Mouse (Mus musculus): ENCODE measurements around the gene Usp6nl. TPM values are rescaled to one million over a fixed set of nuclear protein-coding genes. Genes with fewer than 3 reads are reported as not detected.

The Usp6nl gene
- polyA plus RNA-seq, 1 experiment from 2014 or later, result 10.9 TPM

- H3K36me3 ChIP-seq, result no peaks in the 10 kb centered on the region
- no peak overlapping the region for H3K4me3 ChIP-seq
- H3K9ac ChIP-seq, result no peak overlapping the region
- peaks cover 29% of the 10 kb centered on the region for H3K4me1 ChIP-seq
- H3K4me2 ChIP-seq, result no peak overlapping the region
- no peaks in the 10 kb centered on the region for H3K9me3 ChIP-seq
- no peak overlapping the region for H3K27ac ChIP-seq
- no peak for ATAC-seq (ENCODE audit: insufficient number of reproducible peaks, insufficient read depth, low FRiP score, low TSS enrichment, low read depth)
- 81% methylated on average over 8 of the region's 8 CpGs for WGBS
- no peaks in the 10 kb centered on the region for H3K27me3 ChIP-seq
These were observed 57.3 kb downstream of the Usp6nl start for GRCm38 (mm10) chr2:6379731-6380212.

GRCm38 (mm10) chr2:6380401-6380800 lies 57.9 kb downstream of the Usp6nl start:
- Histone ChIP-seq H3K9me3 (no peaks in the 10 kb centered on the region), H3K4me3 (no peak overlapping the region), H3K9ac (no peak overlapping the region), H3K27me3 (no peaks in the 10 kb centered on the region), H3K27ac (no peak overlapping the region), H3K4me2 (no peak overlapping the region), H3K36me3 (no peaks in the 10 kb centered on the region), H3K4me1 (peaks cover 29% of the 10 kb centered on the region)
- ATAC-seq (ENCODE audit: insufficient number of reproducible peaks, insufficient read depth, low FRiP score, low TSS enrichment, low read depth), result no peak
- 80% methylated on average over 9 of the region's 9 CpGs for WGBS

GRCm38 (mm10) chr2:6384407-6385146 lies 62.1 kb downstream of the Usp6nl start:
- no peaks in the 10 kb centered on the region for H3K27me3 ChIP-seq
- no peak overlapping the region for H3K9ac ChIP-seq
- no peaks in the 10 kb centered on the region for H3K9me3 ChIP-seq
- H3K27ac ChIP-seq, result no peak overlapping the region
- no peak overlapping the region for H3K4me2 ChIP-seq
- no peak for ATAC-seq (ENCODE audit: insufficient number of reproducible peaks, insufficient read depth, low FRiP score, low TSS enrichment, low read depth)
- no peaks in the 10 kb centered on the region for H3K36me3 ChIP-seq
- H3K4me3 ChIP-seq, result no peak overlapping the region
- H3K4me1 ChIP-seq, result peaks cover 11% of the 10 kb centered on the region
- 87% methylated on average over 14 of the region's 14 CpGs for WGBS

- H3K9me3 ChIP-seq, result no peaks in the 10 kb centered on the region
- no peak overlapping the region for H3K27ac ChIP-seq
- WGBS, result 87% methylated on average over 3 of the region's 3 CpGs
- H3K4me3 ChIP-seq, result no peak overlapping the region
- H3K36me3 ChIP-seq, result 0 out of 2 replicates have a peak, but pooled peaks cover 8% of the 10 kb centered on the region
- H3K4me2 ChIP-seq, result no peak overlapping the region
- no peak overlapping the region for H3K9ac ChIP-seq
- no peaks in the 10 kb centered on the region for H3K27me3 ChIP-seq
- ATAC-seq (ENCODE audit: insufficient number of reproducible peaks, insufficient read depth, low FRiP score, low TSS enrichment, low read depth), result no peak
- H3K4me1 ChIP-seq, result peaks cover 3% of the 10 kb centered on the region; the same call in 1 of the 2 replicates
These were observed 66.7 kb downstream of the Usp6nl start for GRCm38 (mm10) chr2:6389162-6389561.

GRCm38 (mm10) chr2:6391261-6391660 lies 68.8 kb downstream of the Usp6nl start:
- no peak for ATAC-seq (ENCODE audit: insufficient number of reproducible peaks, insufficient read depth, low FRiP score, low TSS enrichment, low read depth)
- 45% methylated on average over 2 of the region's 3 CpGs for WGBS
- Histone ChIP-seq H3K4me3 (no peak overlapping the region), H3K27ac (no peak overlapping the region), H3K9me3 (no peaks in the 10 kb centered on the region), H3K4me1 (peaks cover 5% of the 10 kb centered on the region; the same call in 1 of the 2 replicates), H3K27me3 (no peaks in the 10 kb centered on the region), H3K4me2 (no peak overlapping the region), H3K36me3 (0 out of 2 replicates have a peak, but pooled peaks cover 8% of the 10 kb centered on the region), H3K9ac (no peak overlapping the region)

- ATAC-seq (ENCODE audit: insufficient number of reproducible peaks, insufficient read depth, low FRiP score, low TSS enrichment, low read depth), result no peak
- no peak overlapping the region for H3K4me3 ChIP-seq
- peaks cover 6% of the 10 kb centered on the region; the same call in 1 of the 2 replicates for H3K4me1 ChIP-seq
- H3K9ac ChIP-seq, result no peak overlapping the region
- no peaks in the 10 kb centered on the region for H3K27me3 ChIP-seq
- H3K36me3 ChIP-seq, result 0 out of 2 replicates have a peak, but pooled peaks cover 8% of the 10 kb centered on the region
- 89% methylated on average over 6 of the region's 6 CpGs for WGBS
- H3K27ac ChIP-seq, result no peak overlapping the region
- H3K4me2 ChIP-seq, result no peak overlapping the region
- no peaks in the 10 kb centered on the region for H3K9me3 ChIP-seq
These were observed 69.5 kb downstream of the Usp6nl start for GRCm38 (mm10) chr2:6391940-6392339.

- Histone ChIP-seq H3K4me3 (no peak overlapping the region), H3K27ac (no peak overlapping the region), H3K9ac (no peak overlapping the region), H3K4me1 (0 out of 2 replicates have a peak, but pooled peaks cover 4% of the 10 kb centered on the region), H3K9me3 (no peaks in the 10 kb centered on the region), H3K4me2 (no peak overlapping the region), H3K36me3 (0 out of 2 replicates have a peak, but pooled peaks cover 8% of the 10 kb centered on the region), H3K27me3 (no peaks in the 10 kb centered on the region)
- ATAC-seq (ENCODE audit: insufficient number of reproducible peaks, insufficient read depth, low FRiP score, low TSS enrichment, low read depth), result no peak
- 73% methylated on average over 7 of the region's 7 CpGs for WGBS
These were observed 73.6 kb downstream of the Usp6nl start for GRCm38 (mm10) chr2:6395851-6396625.

- ATAC-seq (ENCODE audit: insufficient number of reproducible peaks, insufficient read depth, low FRiP score, low TSS enrichment, low read depth), result no peak
- Histone ChIP-seq H3K27ac (no peak overlapping the region), H3K27me3 (no peaks in the 10 kb centered on the region), H3K4me3 (no peak overlapping the region), H3K4me2 (no peak overlapping the region), H3K9me3 (no peaks in the 10 kb centered on the region), H3K4me1 (0 out of 2 replicates have a peak, but pooled peaks cover 4% of the 10 kb centered on the region), H3K9ac (no peak overlapping the region), H3K36me3 (0 out of 2 replicates have a peak, but pooled peaks cover 8% of the 10 kb centered on the region)
- WGBS, result 85% methylated on average over 1 of the region's 1 CpGs
These were observed 74.2 kb downstream of the Usp6nl start for GRCm38 (mm10) chr2:6396626-6397146.

- Histone ChIP-seq H3K4me2 (no peak overlapping the region), H3K9me3 (no peaks in the 10 kb centered on the region), H3K4me1 (0 out of 2 replicates have a peak, but pooled peaks cover 4% of the 10 kb centered on the region), H3K4me3 (no peak overlapping the region), H3K9ac (no peak overlapping the region), H3K36me3 (peaks cover 5% of the 10 kb centered on the region; the same call in 1 of the 2 replicates), H3K27me3 (no peaks in the 10 kb centered on the region), H3K27ac (no peak overlapping the region)
- WGBS, result 59% methylated on average over 3 of the region's 3 CpGs
- ATAC-seq (ENCODE audit: insufficient number of reproducible peaks, insufficient read depth, low FRiP score, low TSS enrichment, low read depth), result no peak
These were observed 74.7 kb downstream of the Usp6nl start for GRCm38 (mm10) chr2:6397166-6397565.

- H3K9ac ChIP-seq, result no peak overlapping the region
- no peak for ATAC-seq (ENCODE audit: insufficient number of reproducible peaks, insufficient read depth, low FRiP score, low TSS enrichment, low read depth)
- no peak overlapping the region for H3K4me2 ChIP-seq
- H3K36me3 ChIP-seq, result peaks cover 4% of the 10 kb centered on the region; the same call in 1 of the 2 replicates
- no peak overlapping the region for H3K27ac ChIP-seq
- H3K27me3 ChIP-seq, result no peaks in the 10 kb centered on the region
- H3K4me3 ChIP-seq, result no peak overlapping the region
- no peaks in the 10 kb centered on the region for H3K9me3 ChIP-seq
- H3K4me1 ChIP-seq, result peaks cover 7% of the 10 kb centered on the region; the same call in 1 of the 2 replicates
- whole genome bisulfite sequencing, result 84% methylated on average over 6 of the region's 6 CpGs
These were observed 76.4 kb downstream of the Usp6nl start for GRCm38 (mm10) chr2:6398826-6399225.

- no peak overlapping the region for H3K27ac ChIP-seq
- H3K9me3 ChIP-seq, result no peaks in the 10 kb centered on the region
- WGBS, result 83% methylated on average over 10 of the region's 10 CpGs
- H3K4me1 ChIP-seq, result peaks cover 7% of the 10 kb centered on the region; the same call in 1 of the 2 replicates
- no peaks in the 10 kb centered on the region for H3K27me3 ChIP-seq
- ATAC-seq (ENCODE audit: insufficient number of reproducible peaks, insufficient read depth, low FRiP score, low TSS enrichment, low read depth), result no peak
- no peak overlapping the region for H3K4me3 ChIP-seq
- no peak overlapping the region for H3K4me2 ChIP-seq
- H3K9ac ChIP-seq, result no peak overlapping the region
- peaks cover 4% of the 10 kb centered on the region; the same call in 1 of the 2 replicates for H3K36me3 ChIP-seq
These were observed 78.6 kb downstream of the Usp6nl start for GRCm38 (mm10) chr2:6401039-6401438.

Measured in embryonic facial prominence, embryonic 13.5 days (tissue).